Mouse (Mus musculus) heart, postnatal 0 days (tissue): ENCODE measurements around the gene Ppp1r12b.

Source experiments
- CTCF ChIP-seq: IDR thresholded peaks from 2 replicates; pipeline ENCODE4 v1.5.1; 2016; ENCODE audit warnings: antibody characterized with exemption, control low read depth, low read depth
- EP300 ChIP-seq: IDR thresholded peaks from 2 replicates; pipeline ENCODE4 v1.6.1; 2016; ENCODE audit warnings: antibody characterized with exemption, low read depth

- no peak for TF ChIP-seq EP300
- no peak for TF ChIP-seq CTCF
These were observed 46.3 kb downstream of the Ppp1r12b start for GRCm38 (mm10) chr1:134909442-134909841.
